Mouse (Mus musculus) right cerebral cortex, adult 18-20 months (tissue): ENCODE results near the gene Inhbc.

Source experiments
- DNase-seq: peaks from one replicate; pipeline ENCODE4 v3.0.0; 2022; ENCODE audit warnings: mixed read lengths

The Inhbc gene

DNA sequence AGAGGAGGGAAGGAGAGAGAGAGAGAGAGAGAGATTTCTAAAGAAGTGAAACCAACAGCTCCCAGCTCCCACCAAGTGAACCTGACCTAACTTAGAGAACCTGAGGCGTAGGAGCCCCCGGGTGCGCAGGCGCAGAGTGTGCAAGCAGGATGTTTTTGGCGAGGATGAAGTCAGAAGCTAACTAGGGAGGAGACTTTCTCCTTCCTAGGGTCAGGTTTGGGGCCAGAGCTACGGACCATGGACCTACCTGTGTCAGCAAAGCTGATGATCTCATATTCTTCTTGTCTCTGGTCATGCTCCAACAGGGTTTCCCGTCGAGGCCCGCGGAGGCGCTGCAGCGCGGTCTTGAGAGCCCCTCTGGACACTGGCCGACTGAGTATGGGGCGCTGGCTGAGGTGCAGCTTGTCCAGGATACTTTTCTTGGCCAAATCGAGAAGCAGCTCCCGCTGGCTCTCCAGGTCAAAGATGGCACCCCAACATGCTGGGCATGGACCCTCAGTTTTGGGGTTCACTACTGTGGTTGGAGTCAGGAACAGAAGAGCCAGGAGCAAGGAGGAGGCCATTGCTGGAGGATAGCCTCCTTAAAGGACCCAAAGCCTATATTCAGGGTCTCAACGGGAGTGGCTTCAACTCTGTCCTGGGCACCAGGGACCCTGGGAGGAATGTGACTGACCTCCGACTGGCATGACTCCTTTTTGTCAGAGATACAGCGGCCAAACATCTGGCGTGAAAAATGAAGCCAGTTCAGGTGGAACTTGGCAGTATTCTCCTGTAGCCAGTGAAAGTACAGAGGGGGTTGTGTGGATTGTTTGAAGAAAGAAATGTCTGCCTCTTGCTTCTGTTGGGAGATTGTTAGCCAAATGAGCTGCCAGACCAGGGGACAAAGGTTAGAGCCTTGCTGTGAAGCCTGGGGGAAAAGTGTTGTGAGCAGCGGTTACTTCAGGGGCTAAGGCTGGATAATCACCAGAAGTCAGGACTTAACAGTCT lies at the start of gene Inhbc:
Gene Inhbc (minus strand): TSS at position 598 of the 987 bp plus-strand sequence.
- no peak for DNase-seq

DNA sequence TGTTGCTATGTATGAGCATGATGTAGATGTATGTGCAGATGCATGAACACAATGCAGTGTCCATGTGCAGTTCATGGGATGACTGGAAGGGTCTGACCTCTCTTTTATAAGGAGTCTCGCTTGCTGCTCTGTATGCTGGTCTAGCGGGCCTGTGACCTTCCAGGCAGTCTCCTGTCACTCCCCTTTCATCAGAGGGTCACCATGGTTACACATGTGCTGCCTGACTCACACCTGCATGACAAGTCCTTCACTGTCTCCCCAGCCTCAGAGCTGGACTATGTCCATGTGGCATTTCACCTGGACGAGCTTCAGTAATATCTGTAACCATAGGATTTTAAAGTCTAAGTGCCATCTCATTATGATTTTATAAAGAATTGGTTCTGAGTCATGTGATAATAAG lies 43.9 kb upstream of the Inhbc start:
- no peak for DNase-seq

DNA sequence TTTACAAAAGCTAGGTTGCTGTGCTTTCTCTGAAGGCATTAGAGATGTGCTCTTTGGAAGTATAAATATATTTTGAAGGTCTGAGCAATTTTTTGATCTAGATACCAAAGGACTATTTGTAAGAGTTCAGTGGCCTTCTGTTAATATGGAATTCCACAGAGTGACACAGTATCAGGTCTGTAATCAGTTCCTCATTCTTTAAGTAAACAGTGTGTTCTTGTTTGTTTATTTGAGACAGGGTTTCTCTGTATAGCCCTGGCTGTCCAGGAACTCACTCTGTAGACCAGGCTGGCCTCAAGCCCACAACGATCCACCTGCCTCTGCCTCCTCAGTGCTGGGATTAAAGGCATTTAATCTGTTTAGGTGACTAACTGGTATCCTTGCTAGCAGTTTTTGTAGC lies 43.4 kb upstream of the Inhbc start:
- no peak for DNase-seq

DNA sequence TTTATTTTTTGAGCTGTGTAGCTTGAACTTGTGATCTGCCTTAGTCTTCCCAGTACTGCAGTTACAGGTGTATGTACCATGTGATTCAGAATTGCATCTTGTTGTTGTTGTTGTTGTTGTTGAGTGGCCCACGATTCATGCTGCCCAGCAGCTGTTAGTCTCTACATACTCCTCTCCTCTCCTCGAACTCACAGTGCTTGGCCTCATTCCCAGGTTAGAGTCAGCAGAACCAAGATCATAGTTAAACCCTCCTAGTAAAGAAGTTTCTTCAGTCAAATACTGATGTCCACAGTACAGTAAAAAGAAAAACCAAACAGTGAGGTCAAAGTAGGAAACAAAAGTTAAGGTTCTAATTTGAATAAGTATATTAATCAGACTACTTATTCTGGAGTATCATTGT lies 42.5 kb upstream of the Inhbc start:
- DNase-seq: no peak

DNA sequence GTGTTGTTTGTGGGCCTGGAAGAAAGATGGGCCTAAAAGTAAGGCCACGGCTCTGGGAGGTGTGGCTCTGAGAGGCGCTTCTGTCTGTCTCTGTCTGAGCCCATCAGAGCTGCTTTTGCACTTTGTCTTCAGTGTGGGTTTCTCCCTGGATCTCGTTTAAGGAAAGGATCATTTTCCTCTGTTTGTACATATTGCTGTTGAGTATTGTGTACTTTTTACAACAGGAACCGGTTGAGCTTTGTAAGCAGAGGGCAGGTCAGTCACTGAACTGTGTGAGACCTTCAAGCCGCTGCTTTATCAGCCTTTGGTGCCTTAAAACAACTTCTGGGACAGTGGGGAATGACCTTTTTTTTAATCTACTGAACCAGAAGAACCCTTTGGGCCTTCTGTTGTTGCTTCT lies 41.9 kb upstream of the Inhbc start:
- no peak for DNase-seq

DNA sequence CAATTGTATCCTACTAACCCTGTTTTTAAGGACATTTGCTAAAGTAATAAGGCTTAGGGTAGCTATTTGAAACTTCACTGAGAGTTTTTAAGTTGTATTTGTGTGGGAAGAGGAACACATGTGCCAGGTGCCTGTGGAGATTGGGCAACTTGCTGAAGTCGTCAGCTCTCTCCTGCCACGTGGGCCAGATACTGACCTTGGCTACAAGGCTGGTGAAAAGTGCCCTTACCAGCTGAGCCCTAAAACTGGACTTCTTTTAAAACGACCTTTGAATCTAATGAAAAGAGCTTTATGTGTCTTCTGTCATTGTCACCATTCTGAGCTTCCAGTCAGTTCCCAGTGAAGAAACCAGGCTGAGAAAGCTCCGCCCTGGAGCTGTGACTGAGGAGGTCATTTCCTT lies 37.2 kb upstream of the Inhbc start:
- DNase-seq: no peak

DNA sequence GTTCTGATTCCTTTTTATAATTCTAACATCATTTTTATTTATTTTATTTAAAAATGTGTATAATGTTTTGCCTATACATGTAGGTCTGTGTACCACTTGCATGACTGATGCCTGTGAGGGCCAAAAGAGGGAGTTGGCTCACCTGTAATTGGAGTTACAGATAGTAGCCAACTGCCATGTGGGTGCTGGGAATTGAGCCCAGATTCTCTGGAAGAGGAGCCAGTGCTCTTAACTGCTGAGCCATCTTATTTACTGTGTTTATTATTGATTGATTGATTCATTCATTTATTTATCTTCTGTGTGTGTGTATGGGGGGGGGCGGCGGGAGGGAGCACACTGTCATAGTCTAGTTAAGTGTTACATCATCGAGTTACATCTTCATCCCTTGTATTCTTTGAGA lies 34.5 kb upstream of the Inhbc start:
- DNase-seq: no peak

DNA sequence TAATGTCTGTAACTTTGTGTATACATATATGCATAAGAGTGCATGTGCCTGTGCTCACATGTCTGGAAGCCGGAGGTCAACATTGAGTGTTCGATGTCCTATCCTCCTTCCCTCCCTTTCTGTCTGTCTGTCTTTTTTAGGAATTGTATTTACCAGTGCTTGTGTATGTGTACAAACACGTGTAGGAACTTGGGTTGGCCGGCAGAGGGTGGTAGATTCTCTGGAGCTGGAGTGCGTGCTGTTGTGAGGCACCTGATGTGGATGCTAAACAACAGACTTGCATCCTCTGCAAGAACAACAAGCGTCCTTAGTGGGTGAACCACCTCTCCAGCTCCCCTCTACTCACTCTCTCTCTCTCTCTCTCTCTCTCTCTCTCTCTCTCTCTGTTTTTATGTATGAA lies 21.5 kb upstream of the Inhbc start:
- DNase-seq: no peak

DNA sequence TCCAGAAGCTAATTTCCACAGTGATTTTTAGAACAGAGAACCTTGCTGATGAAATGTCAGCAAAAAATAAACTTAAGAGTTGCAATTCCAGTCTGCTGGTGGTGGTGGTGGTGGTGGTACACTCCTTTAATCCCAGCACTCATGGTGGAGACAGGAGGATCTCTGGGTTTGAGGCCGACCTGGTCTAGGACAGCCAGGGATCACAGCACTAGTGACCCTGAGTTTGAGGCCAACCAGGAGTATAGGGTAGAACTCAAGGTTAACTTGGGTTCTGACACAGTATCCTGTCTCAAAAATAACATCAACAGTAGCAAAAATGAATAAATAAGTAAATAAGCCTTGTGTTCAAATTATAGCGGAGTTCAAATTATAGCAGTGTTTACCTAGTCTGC lies 11.5 kb upstream of the Inhbc start:
- no peak for DNase-seq

DNA sequence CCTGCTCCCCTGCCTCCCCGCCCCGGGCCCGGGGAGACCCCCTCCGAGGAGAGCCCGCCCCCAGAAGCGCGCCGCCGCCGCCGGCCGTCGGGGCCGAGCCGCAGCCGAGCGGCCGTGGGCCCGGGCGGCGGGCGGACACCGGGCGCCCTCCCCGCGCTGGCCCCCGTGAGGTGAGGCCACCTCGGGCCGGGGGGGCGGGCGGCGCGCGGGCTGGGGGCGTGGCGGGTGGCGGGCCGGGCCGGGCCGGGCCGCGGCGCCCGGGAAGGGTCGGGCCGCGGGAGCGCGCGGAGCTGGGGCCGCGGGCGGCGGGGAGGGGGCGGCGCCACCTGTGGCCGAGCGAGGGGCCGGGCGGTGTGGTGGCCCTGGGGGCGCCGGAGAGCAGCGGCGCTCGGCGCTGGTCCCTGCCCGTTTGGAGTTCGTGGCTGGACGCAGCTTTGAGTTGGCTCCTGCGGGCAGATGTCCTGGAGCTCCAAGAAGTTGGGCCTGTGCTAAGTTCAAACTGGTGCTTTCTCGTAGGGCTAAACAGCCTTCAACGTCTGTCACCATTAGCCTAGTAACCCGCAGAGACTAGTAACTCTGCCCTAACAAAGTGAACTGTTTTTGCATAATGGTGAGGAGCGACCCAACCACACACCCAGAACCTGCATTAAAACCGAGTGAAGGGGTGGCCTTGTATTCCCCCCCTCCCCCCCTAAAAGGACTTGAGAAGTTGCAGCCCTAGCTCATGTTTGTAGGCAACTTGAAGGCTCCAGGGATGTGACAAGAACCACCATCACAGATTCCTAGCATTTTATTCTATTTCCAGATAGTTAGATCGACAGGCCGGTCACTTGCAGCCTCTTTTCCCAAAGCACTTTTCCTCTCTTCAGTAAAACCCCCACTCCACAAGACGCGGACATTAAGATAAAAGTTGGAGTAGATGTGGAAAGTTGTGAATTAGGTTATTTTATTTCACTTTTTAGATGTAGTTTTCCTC lies 10.8 kb upstream of the Inhbc start:
- peak; percentile 32 for DNase-seq

DNA sequence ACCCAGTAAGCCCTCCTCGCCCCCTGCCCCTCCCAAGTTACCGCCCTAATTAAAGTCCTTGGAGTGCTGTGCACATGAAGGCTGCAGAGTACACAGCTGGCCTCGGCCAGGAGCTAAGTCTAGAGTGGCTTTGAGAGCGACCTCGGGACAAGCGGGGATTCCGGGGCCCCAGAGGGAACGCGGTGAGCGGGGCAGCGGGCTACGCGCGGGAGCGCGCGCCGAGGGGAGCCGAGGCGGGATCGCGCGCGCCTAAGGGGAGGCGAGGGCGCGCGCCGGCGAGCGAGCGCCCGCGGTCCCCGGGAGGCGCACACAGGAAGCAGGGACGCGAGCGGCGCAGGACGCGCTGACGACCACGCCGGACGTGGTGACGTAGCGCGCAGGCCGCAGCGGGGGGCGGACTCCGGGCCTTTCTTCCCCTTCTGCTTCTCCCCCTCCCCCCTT lies 10.0 kb upstream of the Inhbc start, which contains the start of gene R3hdm2:
Gene R3hdm2 (plus strand): TSS at position 77 of the 441 bp plus-strand sequence.
- DNase-seq: peak; percentile 94

DNA sequence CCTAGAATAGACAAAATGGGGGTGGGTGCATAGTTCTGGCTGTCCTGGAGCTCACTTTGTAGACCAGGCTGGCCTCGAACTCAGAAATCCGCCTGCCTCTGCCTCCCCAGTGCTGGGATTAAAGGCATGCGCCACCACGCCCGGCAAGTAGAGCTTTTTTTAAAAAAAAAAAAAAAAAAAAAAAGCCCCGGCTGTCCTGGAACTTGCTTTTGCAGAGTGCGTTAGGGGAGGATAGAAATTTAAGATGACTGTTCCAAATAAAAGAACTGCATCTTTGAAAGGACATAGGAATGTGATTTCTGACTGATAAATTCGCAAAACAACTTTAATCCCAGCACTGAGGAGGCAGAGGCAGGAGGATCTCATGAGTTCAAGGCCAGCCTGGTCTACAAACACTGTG lies 9.4 kb upstream of the Inhbc start:
- no peak for DNase-seq

DNA sequence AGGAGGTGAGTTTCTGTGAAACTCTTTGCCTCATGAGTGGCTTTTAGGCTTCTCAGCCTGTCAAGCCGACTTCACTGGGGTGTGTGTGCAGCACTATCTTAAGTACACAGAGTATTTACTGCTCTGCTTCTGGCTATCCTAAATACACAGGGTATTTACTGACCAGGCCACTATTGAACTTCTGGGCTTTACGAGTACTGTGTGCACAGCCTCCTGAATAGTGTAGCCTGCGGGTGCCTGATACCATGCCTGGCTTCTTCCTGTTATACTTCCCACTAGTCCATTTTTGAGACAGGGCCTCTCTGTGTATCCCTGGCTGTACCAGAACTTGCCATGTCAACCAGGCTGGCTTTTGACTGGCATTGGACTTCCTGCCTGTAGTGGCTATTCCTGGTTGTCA lies 7.5 kb upstream of the Inhbc start:
- DNase-seq: no peak

DNA sequence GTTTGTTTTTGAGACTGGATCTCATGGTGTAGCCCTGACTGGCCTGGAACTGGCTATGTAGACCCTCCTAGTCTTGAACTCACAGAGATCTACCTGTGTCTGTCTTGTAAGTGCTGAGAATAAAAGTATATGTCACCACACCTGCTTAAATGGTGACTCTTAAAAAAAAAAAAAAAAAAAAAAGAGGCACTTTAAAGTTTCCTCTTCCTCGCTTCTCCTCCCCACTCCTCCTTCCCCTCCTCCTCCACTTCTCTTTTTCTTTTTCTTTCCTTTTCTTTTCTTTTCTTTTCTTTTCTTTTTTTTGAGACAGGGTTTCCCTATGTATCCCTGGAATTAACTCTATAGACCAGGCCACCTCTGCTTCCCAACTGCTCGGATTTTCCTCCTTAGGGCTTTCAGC lies 792 bp upstream of the Inhbc start:
- no peak for DNase-seq

DNA sequence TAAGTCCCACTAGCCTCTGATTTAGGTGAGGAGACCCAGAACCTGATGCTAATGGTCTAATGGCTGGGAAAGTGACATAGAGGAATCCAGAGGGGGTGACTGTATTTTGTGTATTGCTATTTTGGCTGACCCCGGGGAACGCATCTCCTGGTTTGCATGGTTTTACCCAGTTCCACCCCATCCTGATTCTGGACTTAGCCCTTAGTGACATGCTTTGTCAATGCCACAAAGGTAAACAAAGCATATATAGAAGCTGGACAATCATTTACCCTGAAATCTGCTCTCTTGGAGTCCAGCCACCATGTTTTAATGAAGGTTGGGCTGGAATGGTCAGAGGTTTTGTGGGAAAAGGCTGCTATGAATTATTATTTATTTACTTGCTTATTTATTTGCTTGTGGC lies 2.0 kb downstream of the Inhbc start:
- DNase-seq: no peak

DNA sequence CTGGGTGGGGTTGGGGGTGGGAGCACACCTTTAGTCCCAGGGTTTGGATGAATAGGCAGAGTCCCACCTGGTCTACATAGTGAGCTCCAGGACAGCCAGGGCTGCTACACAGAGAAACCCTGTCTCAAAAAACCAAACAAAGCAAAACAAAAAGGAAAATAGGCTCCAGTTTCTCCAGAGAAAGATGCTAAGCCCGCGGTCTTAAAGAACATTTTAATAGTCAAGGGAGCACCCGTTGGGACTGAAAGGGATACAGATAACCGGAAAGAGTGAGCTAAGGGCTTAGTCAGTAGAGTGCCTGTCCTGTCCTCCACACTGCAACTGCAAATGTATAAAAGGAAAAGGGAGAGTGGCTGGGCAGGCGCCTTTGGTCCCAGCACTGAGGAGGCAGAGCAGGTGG lies 3.1 kb downstream of the Inhbc start:
- DNase-seq: no peak

DNA sequence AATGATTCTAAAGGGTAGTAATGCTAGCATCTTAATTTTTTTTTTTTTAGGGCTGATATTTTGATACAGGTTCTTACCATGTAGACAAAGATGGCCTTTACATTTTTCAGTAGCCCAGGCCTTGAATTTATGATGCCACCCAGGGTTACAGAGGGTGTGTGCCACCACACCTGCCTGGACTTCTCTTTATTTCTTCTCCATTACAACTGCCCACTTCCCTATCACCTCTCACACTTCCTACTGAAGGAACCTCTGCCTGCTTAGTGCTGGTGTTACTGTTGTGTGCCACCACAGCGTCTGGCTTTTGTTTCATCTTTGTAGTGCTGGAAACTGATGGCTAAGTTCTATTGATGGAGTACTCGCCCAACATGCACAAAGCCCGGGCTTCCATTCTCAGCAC lies 9.5 kb downstream of the Inhbc start:
- DNase-seq: no peak

DNA sequence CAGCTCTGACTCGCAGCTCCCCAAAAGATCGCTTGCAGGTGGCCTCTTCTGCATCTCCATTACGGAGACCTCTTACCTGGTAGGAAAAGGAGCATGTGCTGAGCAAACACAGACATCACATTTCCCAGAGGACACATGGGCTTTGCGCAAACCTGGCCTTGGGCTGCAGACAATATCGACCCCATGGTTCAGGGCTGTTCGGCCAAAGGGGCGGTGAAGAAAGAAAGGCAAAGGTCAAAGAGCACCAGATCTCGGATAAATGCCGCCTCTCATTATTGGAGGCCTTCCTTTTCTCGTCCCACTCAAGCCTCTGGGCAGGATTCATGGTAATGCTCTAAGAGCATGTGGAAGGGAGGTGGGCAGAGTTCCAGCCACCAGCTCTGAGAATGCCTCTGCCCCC lies 14.9 kb downstream of the Inhbc start:
- no peak for DNase-seq

DNA sequence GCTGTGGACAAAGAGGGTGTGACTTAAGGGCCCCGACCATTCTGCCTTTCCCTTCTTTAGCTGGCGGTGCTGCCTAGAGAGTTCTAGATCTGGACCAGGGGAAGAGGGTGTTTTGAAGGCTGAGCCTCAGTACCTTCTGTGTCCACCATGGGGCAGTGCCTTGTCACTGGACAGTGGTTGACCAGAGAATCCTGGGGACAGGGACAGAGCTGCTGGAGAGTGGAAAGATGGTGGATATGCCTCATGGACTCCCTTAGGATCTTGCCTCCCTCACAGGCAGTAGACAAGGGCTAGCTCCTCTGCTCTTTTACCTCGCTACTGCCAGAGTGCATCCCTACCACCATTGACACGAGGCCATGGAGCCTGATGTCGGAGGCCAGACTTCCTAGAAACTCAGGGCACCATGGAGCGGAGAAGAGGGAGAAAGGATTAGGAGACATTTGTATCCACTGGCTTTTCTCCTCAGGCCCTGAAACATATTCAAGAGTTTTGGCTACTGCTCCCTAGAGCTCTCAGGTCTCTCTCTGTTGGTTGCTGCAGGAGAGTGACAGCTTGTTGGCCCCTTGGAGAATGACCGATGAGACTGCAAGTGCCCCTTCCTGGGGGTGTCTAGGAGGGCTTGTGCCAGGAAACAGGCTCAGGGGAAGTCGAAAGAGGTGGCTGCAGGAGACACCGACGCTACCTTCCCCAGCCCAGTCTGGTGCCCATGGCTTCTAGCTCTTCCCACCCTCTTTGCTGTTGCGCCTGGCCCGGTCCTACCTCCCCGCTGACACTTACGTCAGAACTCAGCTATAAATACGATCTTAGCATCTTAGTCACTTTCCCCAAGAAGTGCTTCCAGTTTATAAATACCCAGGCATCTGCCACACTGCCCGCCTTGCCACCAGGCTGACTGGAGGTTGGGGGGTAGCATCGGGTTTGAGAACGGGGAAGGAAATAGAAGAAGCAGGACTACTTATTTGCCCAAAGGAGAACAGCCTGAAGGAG lies 16.0 kb downstream of the Inhbc start, which contains the start of gene Inhbe:
Gene Inhbe (minus strand): TSS at position 503 of the 987 bp plus-strand sequence.
- peak; percentile 92 for DNase-seq

DNA sequence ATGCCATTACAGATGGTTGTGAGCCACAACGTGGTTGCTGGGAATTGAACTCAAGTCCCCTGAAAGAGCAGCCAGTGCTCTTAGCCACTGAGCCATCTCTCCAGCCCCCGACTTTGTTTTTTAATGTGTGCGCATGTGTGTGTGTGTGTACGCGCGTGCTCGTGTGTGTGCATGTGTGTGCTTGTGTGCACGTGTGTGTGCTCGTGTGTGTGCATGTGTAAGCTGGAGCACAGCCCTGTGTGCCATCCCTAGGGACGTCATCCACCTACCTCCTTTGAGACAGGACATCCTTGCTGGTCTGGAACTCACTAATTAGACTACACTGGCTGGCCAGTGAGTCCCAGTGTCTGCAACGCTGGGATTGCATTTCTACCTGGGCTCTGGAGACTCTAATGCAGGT lies 17.5 kb downstream of the Inhbc start:
- DNase-seq: no peak

DNA sequence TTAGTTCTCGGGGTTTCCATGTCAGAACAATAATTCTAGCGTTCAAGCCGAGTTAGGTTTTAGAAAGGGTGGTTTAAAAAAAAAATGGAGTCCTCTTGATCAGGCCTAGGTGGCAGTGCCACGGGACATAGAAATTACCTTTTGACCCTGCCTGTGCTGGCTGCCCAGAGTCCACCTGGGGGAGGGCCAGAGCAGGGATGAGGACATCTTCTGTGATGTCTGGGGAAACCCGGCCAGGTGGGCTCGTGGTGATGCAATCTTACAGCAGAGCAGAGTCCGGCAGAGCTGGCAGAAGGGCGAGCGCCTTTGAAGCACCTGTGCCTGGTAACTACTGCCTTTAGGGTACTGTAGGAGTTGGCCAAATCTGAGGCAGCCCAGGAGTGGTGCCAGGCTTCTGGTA lies 18.0 kb downstream of the Inhbc start:
- no peak for DNase-seq

DNA sequence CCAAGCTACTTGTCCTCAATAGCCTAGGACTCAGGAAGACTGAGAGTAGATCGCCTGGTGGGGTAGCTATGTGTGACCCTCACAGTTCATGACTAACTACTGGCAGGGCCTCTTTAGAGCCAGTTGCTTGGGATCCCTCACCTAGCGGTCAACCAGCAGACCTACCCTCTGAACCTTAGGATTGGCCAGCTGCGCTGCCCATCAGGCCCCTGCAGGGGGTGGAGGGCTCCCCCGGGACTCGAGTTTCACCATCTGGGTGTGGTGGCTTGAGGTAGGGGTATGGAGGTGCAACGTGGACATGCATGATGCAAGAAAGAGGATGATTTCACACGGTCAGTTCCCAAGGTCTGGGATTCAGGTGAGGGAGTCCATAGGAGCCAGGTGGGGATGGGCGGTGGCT lies 18.5 kb downstream of the Inhbc start:
- no peak for DNase-seq
